Mouse (Mus musculus): ENCODE measurements around the gene Btbd2. TPM values are rescaled to one million over a fixed set of nuclear protein-coding genes. Genes with fewer than 3 reads are reported as not detected.

Btbd2 gene
- polyA plus RNA-seq, 1 experiment from 2014 or later: 12.7 TPM

DNA sequence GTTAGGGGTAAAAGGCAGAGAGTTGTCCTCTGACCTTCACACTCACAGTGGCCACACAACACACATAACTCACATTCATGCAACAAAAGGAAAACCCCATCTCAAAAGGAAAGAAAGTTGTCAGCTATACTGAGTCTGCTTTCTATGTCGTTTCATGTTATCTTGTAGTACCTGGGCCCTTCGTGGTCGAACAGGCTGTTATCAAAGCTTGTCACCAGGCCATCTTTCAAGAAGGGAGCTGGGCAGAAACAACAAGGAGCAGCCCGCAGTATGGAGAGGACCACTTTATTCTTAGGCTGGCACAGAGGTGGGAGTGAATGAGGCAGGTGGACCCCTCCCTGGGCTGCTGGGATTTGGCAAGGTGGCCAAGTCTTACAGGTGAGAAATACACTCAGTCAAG is 28.1 kb upstream of the Btbd2 start:
- H3K27me3 ChIP-seq: no peaks in the 10 kb centered on the region
- DNase-seq (peak; percentile 73), ATAC-seq (ENCODE audit: low read depth) (peak; percentile 84)
- peaks cover 58% of the 10 kb centered on the region for H3K36me3 ChIP-seq
- H3K4me2 ChIP-seq: peak overlapping the region; percentile 62
- H3K9ac ChIP-seq: peak overlapping the region; percentile 75
- peak overlapping the region; percentile 97 for H3K27ac ChIP-seq
- peak overlapping the region; percentile 31 for H3K4me3 ChIP-seq (replicated peaks)
- no peaks in the 10 kb centered on the region for H3K9me3 ChIP-seq (replicated peaks)
- peaks cover 50% of the 10 kb centered on the region for H3K4me1 ChIP-seq (replicated peaks)
- WGBS (ENCODE audit: insufficient replicate concordance): 10% methylated on average over 4 of the region's 4 CpGs

DNA sequence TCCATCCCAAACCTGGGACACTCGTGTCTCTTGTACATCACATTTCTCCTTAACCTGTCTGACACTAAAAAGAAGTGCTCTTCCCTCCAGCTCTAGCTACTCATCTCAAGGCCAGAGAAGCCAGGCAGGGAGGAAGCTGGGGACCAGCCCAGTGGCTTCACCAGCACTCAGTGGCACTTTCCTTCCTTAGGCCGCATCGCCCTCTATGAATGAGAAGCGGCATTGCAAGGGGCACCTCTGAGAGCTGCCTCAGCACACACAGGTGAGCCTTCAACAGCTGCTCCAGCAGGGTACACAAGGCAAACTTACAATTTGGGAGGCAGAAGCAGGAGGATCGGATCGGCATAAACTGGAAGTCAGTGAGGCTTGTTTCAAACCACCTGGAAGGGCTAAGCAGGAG is 27.3 kb upstream of the Btbd2 start:
- H3K27ac ChIP-seq: peak overlapping the region; percentile 97
- peak overlapping the region; percentile 75 for H3K9ac ChIP-seq
- peak; percentile 67 for ATAC-seq (ENCODE audit: low read depth)
- WGBS (ENCODE audit: insufficient replicate concordance): 50% methylated on average over 6 of the region's 6 CpGs
- H3K4me2 ChIP-seq: peak overlapping the region; percentile 62
- DNase-seq: peak; percentile 74
- no peaks in the 10 kb centered on the region for H3K9me3 ChIP-seq (replicated peaks)
- H3K36me3 ChIP-seq: peaks cover 51% of the 10 kb centered on the region
- H3K4me1 ChIP-seq (replicated peaks): peaks cover 58% of the 10 kb centered on the region
- no peaks in the 10 kb centered on the region for H3K27me3 ChIP-seq
- H3K4me3 ChIP-seq (replicated peaks): no peak overlapping the region

DNA sequence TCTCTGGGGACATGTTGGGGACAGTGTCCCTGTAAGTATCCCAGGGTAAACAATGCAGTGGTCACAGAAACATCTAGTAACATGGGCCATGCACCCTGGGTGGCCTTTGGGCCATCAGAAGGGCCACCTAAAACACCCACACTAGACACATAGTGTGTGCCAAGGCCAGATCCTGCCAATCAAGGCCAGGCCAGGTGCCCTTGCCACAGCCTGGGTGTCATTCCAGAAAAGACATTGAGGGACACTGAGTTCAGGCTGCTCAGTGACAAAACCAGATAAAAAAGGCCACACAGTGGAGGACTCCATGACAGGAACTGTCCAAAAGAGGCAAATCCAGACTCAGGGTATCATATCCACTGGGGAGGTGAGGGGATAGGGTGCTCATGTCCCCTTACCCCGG is 26.8 kb upstream of the Btbd2 start:
- WGBS (ENCODE audit: insufficient replicate concordance): 87% methylated on average over 1 of the region's 1 CpGs
- Histone ChIP-seq H3K4me3 (replicated peaks) (no peak overlapping the region), H3K9me3 (replicated peaks) (no peaks in the 10 kb centered on the region), H3K27me3 (no peaks in the 10 kb centered on the region), H3K9ac (peak overlapping the region; percentile 75), H3K27ac (peak overlapping the region; percentile 97), H3K4me1 (replicated peaks) (peaks cover 63% of the 10 kb centered on the region), H3K4me2 (no peak overlapping the region), H3K36me3 (peaks cover 45% of the 10 kb centered on the region)
- DNase-seq (no peak), ATAC-seq (ENCODE audit: low read depth) (no peak)

DNA sequence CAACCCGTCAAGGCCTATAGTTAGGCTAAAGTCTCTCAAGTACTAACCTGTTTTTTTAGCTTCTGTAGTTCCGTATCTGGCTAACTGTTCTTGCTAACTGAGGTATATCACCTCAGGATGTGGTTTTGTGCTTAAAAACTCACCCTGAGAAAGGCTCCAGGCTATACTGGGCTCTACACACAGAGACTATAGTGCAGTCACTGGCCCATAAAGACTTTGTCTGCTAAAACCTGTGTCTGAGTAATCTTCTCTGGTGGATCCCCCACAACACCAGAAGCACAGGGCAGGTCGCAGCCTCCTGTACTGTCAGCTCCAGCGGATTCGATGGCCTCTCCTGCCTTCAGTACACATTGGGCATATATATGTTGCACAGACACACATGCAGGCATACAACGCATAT is 25.1 kb upstream of the Btbd2 start:
- H3K9ac ChIP-seq: no peak overlapping the region
- peaks cover 77% of the 10 kb centered on the region for H3K4me1 ChIP-seq (replicated peaks)
- H3K4me2 ChIP-seq: no peak overlapping the region
- no peak for DNase-seq
- no peak for ATAC-seq (ENCODE audit: low read depth)
- H3K9me3 ChIP-seq (replicated peaks): no peaks in the 10 kb centered on the region
- no peak overlapping the region for H3K4me3 ChIP-seq (replicated peaks)
- H3K27me3 ChIP-seq: no peaks in the 10 kb centered on the region
- 81% methylated on average over 6 of the region's 6 CpGs for WGBS (ENCODE audit: insufficient replicate concordance)
- peak overlapping the region; percentile 100 for H3K27ac ChIP-seq
- H3K36me3 ChIP-seq: peaks cover 35% of the 10 kb centered on the region

DNA sequence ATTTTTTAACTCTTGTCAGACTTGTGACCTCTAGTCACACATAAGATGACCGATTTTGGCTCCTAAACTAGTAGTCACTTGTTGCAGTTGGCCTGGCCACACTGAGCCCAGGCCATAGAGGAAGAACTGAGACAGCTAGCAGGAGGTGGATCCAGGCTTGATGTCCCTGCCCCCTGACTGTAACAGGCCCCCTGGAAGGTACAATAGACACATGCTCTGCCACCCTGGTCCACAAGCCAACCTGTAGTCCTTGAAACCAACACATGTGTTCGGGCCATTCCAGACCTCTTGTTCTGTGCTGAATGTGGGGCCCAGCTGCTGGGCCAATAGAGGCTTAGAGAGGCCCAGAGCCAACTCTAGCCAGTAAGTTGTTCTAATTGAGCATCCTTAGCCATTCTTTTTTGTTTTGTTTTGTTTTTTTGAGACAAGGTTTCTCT is 23.4 kb upstream of the Btbd2 start:
- Histone ChIP-seq H3K9me3 (replicated peaks) (no peaks in the 10 kb centered on the region), H3K27me3 (no peaks in the 10 kb centered on the region), H3K27ac (peak overlapping the region; percentile 100), H3K36me3 (peaks cover 18% of the 10 kb centered on the region), H3K4me2 (no peak overlapping the region), H3K4me3 (replicated peaks) (no peak overlapping the region), H3K4me1 (replicated peaks) (peaks cover 68% of the 10 kb centered on the region), H3K9ac (peak overlapping the region; percentile 94; the same call in 1 of the 2 replicates)
- 55% methylated on average over 2 of the region's 2 CpGs for WGBS (ENCODE audit: insufficient replicate concordance)
- DNase-seq (no peak), ATAC-seq (ENCODE audit: low read depth) (no peak)

DNA sequence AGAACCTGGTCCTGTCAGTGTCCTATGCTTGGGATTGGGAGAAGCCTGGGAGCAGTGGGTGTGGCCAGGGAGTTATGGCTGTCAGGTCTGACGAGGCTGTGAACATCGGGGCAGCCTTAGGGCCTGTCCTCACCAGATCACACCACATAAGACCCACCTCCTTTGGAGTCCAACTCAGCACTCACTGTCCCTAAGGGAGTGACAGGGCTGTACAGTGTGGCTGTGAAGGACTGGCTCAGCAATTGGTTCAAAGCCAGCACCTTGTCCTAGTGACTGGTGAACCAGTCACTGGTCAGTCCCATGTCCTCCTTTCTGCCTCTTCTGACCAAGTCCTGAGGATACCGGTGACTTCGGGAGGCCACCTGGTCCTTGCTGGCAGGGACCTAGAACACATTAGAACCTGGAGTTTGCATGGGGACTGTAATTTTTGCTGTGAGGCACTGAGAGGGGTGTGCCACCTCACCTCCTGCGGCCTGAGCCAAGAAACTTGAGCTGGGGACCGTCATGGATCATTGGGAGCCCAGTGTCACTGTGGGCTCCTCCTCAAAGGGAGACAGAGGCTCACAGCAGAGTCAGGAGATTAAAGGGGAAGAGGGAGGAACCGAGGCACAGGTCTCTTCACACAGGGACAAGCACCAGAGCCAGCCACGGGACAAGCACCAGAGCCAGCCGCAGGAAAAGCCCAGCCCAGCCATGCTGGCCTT is 22.8 kb upstream of the Btbd2 start:
- no peak for ATAC-seq (ENCODE audit: low read depth)

DNA sequence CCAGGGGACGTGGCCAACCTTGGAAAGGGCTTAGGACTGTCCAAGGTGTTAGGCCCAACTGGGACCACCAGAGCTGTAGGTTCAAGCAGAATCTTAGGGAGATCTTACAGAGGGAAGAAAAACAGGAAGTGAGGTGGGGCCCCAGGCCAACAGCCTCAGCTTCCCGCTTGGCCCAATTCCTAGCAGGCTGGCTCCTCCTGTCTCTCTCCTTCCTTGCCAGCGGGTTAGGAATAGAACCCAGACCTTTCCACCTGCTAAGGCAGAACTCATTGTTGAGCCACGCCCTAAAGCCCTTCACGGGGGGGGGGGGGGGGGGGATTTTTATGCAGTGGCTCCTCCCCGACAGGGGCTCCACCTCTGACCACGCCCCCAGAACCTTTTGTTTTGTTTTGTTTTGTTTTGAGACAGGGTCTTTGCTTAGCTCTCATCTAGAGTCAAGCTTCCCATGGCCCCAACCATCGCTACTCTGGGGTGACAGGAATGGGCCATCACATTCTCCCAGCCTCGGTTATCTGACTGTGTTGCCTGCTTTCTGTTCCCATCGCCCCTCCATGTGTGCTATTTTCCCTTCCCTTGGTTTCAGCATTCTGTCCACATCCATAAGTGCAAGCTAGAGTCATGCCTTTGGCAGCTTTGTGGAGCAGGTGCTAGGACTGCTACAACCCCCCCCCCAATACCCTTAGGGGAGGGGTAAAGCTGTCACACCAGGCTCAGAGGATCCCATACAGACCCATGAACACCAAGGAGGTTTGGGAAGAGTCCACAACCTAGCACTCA is 21.9 kb upstream of the Btbd2 start:
- no peak for ATAC-seq (ENCODE audit: low read depth)
- Histone ChIP-seq H3K9ac (peak overlapping the region; percentile 94), H3K4me3 (replicated peaks) (peak overlapping the region; percentile 94), H3K4me2 (peak overlapping the region; percentile 98), H3K27me3 (no peaks in the 10 kb centered on the region), H3K27ac (peak overlapping the region; percentile 100), H3K36me3 (peaks cover 16% of the 10 kb centered on the region), H3K9me3 (replicated peaks) (no peaks in the 10 kb centered on the region), H3K4me1 (replicated peaks) (peaks cover 68% of the 10 kb centered on the region)
- no peak for DNase-seq
- 20% methylated on average over 9 of the region's 10 CpGs for WGBS (ENCODE audit: insufficient replicate concordance)

More for the DNA sequence above, 22.8 kb upstream of the Btbd2 start:
- DNase-seq: no peak
- Histone ChIP-seq H3K36me3 (peaks cover 15% of the 10 kb centered on the region), H3K4me1 (replicated peaks) (peaks cover 68% of the 10 kb centered on the region), H3K9ac (peak overlapping the region; percentile 94), H3K4me2 (peak overlapping the region; percentile 98; the same call in 1 of the 2 replicates), H3K27me3 (no peaks in the 10 kb centered on the region), H3K27ac (peak overlapping the region; percentile 100), H3K4me3 (replicated peaks) (no peak overlapping the region), H3K9me3 (replicated peaks) (no peaks in the 10 kb centered on the region)
- 59% methylated on average over 9 of the region's 9 CpGs for WGBS (ENCODE audit: insufficient replicate concordance)

DNA sequence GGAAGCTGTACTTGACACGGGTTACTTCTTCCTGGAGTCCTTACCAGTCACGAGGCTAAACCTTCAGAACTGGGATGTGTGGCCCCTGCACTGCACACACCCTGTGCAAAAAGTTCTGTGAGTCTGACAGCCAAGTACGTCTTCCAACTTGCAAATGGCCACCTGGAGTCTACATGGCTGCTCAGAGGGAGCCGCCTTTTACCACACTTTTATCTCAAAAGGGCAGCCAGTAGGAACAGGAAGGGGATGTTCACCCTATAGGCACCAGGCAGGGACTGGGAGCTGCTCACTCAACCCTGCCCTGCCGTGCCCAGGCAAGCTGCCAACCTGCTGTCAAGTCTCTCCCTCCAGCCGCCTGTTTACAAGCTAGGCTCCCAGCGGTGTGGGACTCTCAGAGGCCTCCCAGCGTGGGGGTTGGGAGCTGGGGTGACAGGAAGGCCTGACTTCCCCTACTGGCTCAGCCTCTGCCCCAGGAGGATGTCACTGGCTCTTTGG is 21.1 kb upstream of the Btbd2 start, which contains the start of gene Mknk2:
Gene Mknk2 (minus strand): TSS at position 171 of the 495 bp plus-strand sequence.
- no peaks in the 10 kb centered on the region for H3K27me3 ChIP-seq
- under 1% methylated on average over 8 of the region's 8 CpGs for WGBS (ENCODE audit: insufficient replicate concordance)
- peak; percentile 71 for ATAC-seq (ENCODE audit: low read depth)
- H3K4me1 ChIP-seq (replicated peaks): peaks cover 68% of the 10 kb centered on the region
- peak; percentile 80 for DNase-seq
- H3K4me3 ChIP-seq (replicated peaks): peak within 1 kb of the TSS; percentile 94
- peak within 1 kb of the TSS; percentile 94 for H3K9ac ChIP-seq
- peaks cover 17% of the 10 kb centered on the region for H3K36me3 ChIP-seq
- peak within 1 kb of the TSS; percentile 100 for H3K27ac ChIP-seq
- no peaks in the 10 kb centered on the region for H3K9me3 ChIP-seq (replicated peaks)
- peak within 1 kb of the TSS; percentile 98 for H3K4me2 ChIP-seq

DNA sequence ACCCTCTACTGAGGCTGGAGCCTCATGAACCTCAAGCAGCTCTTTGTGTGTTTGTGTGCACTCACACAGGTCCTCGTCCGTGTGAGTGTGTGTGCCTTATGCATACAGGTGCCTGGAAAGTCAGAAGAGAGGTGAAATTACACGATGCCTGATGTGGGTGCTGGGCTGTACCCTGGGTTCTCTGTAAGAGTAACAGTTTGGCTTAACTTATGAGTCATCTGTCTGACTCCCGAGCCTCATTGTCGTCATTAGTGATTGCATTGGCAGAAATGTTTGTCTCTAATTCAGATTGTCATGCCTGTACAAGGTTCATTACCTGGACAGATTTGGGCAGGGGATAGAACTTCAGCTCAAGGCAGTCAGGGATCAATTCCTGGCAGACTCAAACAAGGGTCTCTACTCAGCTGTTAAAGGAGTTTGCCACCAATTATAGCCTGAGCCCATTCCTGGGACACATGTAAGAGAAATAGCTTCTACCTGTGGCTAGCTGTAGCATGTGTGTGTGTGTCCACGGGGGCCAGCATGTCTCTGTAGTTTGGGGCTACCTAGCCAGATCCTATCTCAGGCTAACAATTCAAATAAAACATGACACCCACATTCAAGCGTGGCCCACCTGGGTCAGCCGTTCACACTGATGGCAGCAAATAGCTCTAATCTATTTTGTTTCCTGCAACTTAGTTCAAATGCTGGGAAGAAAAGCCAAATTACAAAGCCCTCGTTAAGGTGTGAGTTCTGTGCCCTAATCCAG is 20.4 kb upstream of the Btbd2 start:
- peaks cover 21% of the 10 kb centered on the region for H3K36me3 ChIP-seq
- H3K27ac ChIP-seq: peak overlapping the region; percentile 100
- WGBS (ENCODE audit: insufficient replicate concordance): 7% methylated on average over 9 of the region's 9 CpGs
- peak overlapping the region; percentile 94 for H3K4me3 ChIP-seq (replicated peaks)
- H3K9me3 ChIP-seq (replicated peaks): no peaks in the 10 kb centered on the region
- DNase-seq (no peak), ATAC-seq (ENCODE audit: low read depth) (no peak)
- H3K4me1 ChIP-seq (replicated peaks): peaks cover 73% of the 10 kb centered on the region
- H3K9ac ChIP-seq: peak overlapping the region; percentile 94
- no peaks in the 10 kb centered on the region for H3K27me3 ChIP-seq
- H3K4me2 ChIP-seq: peak overlapping the region; percentile 98

DNA sequence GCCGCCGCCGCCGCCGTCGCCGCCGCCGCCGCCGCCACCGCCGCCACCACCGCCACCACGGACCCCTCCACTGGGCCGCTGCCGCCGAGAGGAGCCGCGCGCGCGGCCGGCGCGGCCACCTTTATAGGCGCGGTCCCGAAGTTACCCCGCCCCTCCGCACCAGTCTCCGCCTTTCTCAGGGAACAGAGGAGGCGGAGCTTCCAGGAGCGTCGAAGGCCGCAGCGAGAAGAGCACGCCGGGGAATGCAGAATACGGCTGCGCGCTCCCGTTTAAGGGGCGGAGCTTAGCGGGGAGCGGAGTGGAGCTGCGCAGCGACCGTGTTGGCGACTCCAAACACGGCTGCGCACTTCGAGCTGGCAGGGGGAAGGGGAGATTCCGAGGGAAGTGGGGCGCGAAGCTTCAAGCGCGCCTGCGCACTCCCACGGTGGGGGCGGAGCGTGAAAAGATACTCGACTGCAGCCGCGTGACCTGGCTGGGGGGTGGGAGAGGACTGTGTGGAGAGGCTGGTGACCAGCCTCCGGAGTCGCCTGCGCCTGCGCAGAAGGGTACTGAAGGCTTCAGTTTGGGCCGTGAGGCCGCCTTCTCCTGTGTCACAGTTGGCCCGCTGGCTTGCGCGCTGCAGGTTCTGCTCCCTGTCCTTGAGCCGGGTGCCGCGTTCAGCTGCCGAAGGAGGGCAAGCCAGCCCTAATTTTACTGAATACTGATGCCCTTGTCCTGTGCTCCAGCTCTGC is 19.5 kb upstream of the Btbd2 start:
- peak; percentile 82 for ATAC-seq (ENCODE audit: low read depth)
- Histone ChIP-seq H3K36me3 (peaks cover 31% of the 10 kb centered on the region), H3K27ac (peak overlapping the region; percentile 100), H3K4me3 (replicated peaks) (peak overlapping the region; percentile 94), H3K9me3 (replicated peaks) (no peaks in the 10 kb centered on the region), H3K27me3 (no peaks in the 10 kb centered on the region), H3K4me1 (replicated peaks) (peaks cover 82% of the 10 kb centered on the region), H3K4me2 (peak overlapping the region; percentile 98), H3K9ac (peak overlapping the region; percentile 99)
- peak; percentile 97 for DNase-seq
- WGBS (ENCODE audit: insufficient replicate concordance): under 1% methylated on average over 78 of the region's 78 CpGs

Data from liver, embryonic 13.5 days (tissue).